Mouse (Mus musculus) limb, embryonic 10.5 days (tissue): ENCODE results near the gene Lhfpl2. TPM values are rescaled to one million over a fixed set of nuclear protein-coding genes. Genes with fewer than 3 reads are reported as not detected.

Experiments used
- DNase-seq: peaks from one replicate; pipeline ENCODE4 v3.0.0-alpha.2; 2017; ENCODE audit warnings: low spot score
- H3K27ac ChIP-seq: fragments of 300-500 bp; sonication (generic); 2 replicates; pipeline ENCODE4 v1.5.1; 2016; ENCODE audit warnings: mild to moderate bottlenecking
- H3K27me3 ChIP-seq: fragments of 300-500 bp; sonication (generic); 2 replicates; pipeline ENCODE4 v1.6.1; 2016; ENCODE audit warnings: low read depth, mild to moderate bottlenecking; ENCODE audit not compliant: poor library complexity, severe bottlenecking
- H3K36me3 ChIP-seq: fragments of 300-500 bp; sonication (generic); 2 replicates; pipeline ENCODE4 v1.6.1; 2016; ENCODE audit warnings: mild to moderate bottlenecking, moderate library complexity
- H3K4me1 ChIP-seq: fragments of 300-500 bp; sonication (generic); 2 replicates; pipeline ENCODE4 v1.6.1; 2016
- H3K4me3 ChIP-seq: fragments of 300-500 bp; sonication (generic); 2 replicates; pipeline ENCODE4 v1.5.1; 2016; ENCODE audit warnings: mild to moderate bottlenecking, moderate library complexity
- H3K9me3 ChIP-seq: fragments of 300-500 bp; sonication (generic); replicated peaks from 2 replicates; pipeline ENCODE4 v1.6.1; 2016; ENCODE audit warnings: mild to moderate bottlenecking
- WGBS: fragments of 180-500 bp; shearing (Covaris S2); methylation state at CpG from one replicate; pipeline ENCODE4 v1.1.7; 2016; 5-methylcytosine and 5-hydroxymethylcytosine counted together
- polyA plus RNA-seq: library from polyadenylated mRNA; unstranded; fragments of >200 nt; fragmentation: Nextera tagmentation; extraction: Ambion mirVana; gene quantifications from 2 replicates; pipeline ENCODE4 v1.2.1, GENCODE M21; 2016

The Lhfpl2 gene
- polyA plus RNA-seq, 1 experiment from 2014 or later = 44.0 TPM

- peaks cover 15% of the 10 kb centered on the region for H3K36me3 ChIP-seq
- 97% methylated on average over 3 of the region's 3 CpGs for WGBS
- no peak overlapping the region for H3K27ac ChIP-seq
- no peaks in the 10 kb centered on the region for H3K27me3 ChIP-seq
- no peaks in the 10 kb centered on the region for H3K9me3 ChIP-seq
- H3K4me3 ChIP-seq = no peak overlapping the region
- DNase-seq = no peak
- peaks cover 90% of the 10 kb centered on the region for H3K4me1 ChIP-seq
Measured at GRCm38 (mm10) chr13:94070308-94070619, 12.7 kb downstream of the Lhfpl2 start.

DNA sequence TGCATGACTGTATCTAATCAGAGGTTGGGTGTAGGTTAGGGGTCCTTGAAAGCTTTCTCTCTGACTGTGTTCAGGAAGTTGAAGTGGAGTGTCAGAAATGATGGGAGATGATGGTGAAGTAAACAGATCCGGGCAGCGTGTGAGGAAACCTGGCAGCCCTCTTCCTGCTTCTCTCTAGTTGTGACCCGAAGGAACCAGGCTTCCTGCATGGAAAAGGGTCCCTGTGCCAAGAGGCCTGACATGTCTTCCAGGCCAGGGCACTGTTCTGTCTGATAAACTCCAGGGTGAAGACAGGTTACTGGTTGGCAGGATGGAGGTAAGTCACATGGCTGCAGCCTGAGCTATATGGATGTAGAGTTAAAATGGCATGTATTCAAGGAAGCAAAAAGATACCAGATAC is 13.3 kb downstream of the Lhfpl2 start:
- Histone ChIP-seq H3K36me3 (peaks cover 16% of the 10 kb centered on the region), H3K4me3 (no peak overlapping the region), H3K27ac (no peak overlapping the region), H3K27me3 (no peaks in the 10 kb centered on the region), H3K9me3 (no peaks in the 10 kb centered on the region), H3K4me1 (peaks cover 90% of the 10 kb centered on the region)
- 92% methylated on average over 3 of the region's 3 CpGs for WGBS
- DNase-seq = no peak

DNA sequence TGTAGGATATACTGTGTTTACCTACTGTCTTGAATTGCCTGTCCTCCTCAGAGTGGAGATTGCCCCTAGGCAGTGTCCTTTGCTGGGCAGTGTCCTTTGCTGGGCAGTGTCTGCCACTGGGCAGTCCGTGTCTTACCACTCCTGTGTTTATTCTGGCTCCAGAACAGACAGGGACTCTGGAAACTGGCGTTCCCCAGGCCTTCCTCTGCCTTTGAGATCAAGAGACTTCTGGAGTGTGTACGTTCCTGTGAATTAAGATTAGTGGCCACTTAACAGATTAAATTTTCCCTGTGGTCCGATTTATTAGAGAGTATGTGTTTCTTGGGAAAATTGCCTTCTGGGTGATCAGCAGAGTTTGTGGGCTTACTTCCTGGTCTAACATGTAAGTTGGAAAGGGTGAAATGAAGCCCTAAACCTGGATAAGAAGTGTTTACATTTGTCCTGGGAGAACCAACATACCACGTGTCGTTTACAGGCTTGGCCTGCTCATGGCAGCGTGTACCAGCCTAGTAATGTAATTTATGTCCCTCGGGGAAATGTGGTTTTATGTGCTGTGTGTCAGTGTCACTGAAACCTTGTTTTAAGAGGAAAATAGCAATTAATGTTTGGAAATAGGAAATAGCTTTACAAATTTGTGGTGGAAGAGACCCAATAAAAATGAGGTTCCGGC is 15.6 kb downstream of the Lhfpl2 start:
- Histone ChIP-seq H3K9me3 (no peaks in the 10 kb centered on the region), H3K4me1 (peaks cover 88% of the 10 kb centered on the region), H3K27ac (peak overlapping the region; percentile 32; the same call in 1 of the 2 replicates), H3K4me3 (no peak overlapping the region), H3K27me3 (no peaks in the 10 kb centered on the region), H3K36me3 (peaks cover 25% of the 10 kb centered on the region)
- DNase-seq = no peak
- WGBS = 41% methylated on average over 9 of the region's 9 CpGs

DNA sequence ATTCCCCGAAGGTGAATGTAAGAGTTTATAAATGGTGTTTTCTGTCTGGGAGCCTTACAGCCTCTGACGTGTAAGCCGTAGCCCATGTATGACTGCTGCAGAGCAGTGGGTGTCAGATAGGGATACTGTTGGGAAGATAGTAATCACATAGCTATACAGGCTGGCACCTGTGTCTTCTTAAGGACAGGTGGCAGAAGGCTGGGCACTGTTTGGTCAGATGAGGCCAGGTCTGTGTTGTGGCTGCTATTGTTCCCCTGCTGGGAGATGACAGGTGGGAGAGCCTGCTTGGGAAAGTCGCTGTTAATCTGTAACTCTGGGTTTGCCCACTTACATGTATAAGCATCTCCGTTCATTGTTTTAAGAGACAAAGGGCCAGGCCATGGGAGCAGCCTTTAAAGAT is 16.1 kb downstream of the Lhfpl2 start:
- H3K36me3 ChIP-seq = peaks cover 28% of the 10 kb centered on the region
- H3K4me3 ChIP-seq = no peak overlapping the region
- H3K27ac ChIP-seq = 0 out of 2 replicates have a peak overlapping the region, but pooled peaks have one; percentile 34
- H3K27me3 ChIP-seq = no peaks in the 10 kb centered on the region
- no peak for DNase-seq
- peaks cover 86% of the 10 kb centered on the region for H3K4me1 ChIP-seq
- H3K9me3 ChIP-seq = no peaks in the 10 kb centered on the region
- WGBS = 76% methylated on average over 5 of the region's 5 CpGs

DNA sequence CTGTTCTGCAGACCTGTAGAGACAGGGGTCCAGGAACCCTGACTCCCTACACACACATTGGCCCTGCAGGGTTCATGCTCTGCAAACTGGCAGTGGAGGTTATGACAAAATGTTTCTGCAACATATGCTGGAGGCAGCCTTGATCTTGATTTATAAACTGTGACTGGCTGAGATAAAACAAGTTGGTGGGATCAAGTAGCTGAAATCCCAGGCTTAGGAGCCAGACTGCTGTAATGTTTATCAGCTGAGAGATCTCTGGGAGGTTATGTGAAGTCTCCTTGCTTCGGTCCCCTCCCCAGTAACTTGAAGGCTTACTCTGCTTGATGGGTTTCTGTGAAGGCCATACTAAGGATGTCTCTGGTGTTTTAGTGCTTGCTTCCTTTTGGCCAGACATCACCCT is 17.6 kb downstream of the Lhfpl2 start:
- Histone ChIP-seq H3K27ac (no peak overlapping the region), H3K27me3 (no peaks in the 10 kb centered on the region), H3K4me3 (no peak overlapping the region), H3K4me1 (peaks cover 71% of the 10 kb centered on the region), H3K36me3 (peaks cover 43% of the 10 kb centered on the region), H3K9me3 (no peaks in the 10 kb centered on the region)
- DNase-seq = no peak
- WGBS = 21% methylated on average over 1 of the region's 1 CpGs

DNA sequence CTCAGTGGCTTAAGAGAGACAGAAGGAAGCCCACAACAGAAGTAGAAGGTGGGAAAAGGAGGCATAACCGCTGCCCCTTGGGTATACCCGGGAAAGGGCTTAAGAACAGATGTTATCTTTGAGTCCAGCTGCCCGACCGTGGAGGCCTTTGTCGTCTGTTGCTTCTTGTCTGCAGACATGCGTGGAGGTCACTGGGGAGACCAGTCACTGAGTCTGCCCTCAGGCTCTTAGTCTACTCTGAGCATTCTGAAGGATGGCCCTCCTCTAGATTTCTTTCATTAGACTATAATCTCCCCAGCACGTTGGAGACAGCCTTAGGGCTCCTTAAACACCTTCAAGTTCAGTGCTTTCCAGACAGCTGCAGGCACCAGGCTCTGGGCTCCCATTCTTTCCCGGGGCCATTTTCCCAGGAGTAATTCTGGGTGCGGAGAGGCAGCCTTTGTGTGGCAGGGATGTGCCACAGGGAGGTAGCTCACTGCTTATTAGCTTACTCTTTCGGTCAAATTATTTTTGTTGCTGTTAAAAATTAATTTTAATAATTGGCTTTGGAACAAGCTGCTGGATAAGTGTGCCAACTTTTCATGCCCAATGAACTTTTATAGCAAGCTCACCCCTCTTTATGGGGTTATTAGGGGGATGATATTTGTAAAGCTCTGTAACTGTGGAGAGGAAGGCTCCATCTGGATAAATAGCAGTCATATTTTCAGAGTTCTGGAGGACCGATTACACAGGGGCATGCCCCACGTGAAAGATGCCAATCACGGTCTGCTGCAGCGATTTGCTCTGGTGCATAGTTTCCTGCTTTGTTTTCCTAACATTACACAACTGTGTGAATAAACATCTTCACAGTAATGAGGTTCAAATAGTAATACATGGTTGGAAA is 19.8 kb downstream of the Lhfpl2 start:
- H3K27ac ChIP-seq = peak overlapping the region; percentile 46; the same call in 1 of the 2 replicates
- peaks cover 52% of the 10 kb centered on the region for H3K4me1 ChIP-seq
- H3K9me3 ChIP-seq = no peaks in the 10 kb centered on the region
- H3K36me3 ChIP-seq = peaks cover 36% of the 10 kb centered on the region
- 58% methylated on average over 14 of the region's 14 CpGs for WGBS
- no peak for DNase-seq
- H3K27me3 ChIP-seq = no peaks in the 10 kb centered on the region
- H3K4me3 ChIP-seq = no peak overlapping the region

DNA sequence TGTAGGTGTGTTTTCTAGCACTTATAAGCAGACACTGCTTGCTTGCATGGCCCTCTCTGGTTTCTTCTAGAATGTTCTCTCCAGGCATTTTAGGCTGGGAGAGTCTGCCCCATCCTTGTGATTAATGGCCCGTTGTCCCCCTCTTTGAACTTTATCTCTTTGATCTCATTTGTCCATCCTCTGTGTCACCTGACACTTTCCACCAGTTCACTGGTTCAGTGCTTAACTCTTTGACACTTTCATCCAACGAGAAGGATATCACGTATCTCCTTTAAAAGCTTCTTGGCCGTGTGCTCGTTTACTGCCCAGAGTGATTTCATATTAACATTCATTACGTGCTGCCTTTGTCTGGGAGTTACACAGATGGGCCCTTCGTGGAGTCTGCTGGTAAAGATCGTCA is 25.6 kb downstream of the Lhfpl2 start:
- peaks cover 23% of the 10 kb centered on the region for H3K4me1 ChIP-seq
- no peak for DNase-seq
- peaks cover 59% of the 10 kb centered on the region for H3K36me3 ChIP-seq
- no peaks in the 10 kb centered on the region for H3K9me3 ChIP-seq
- H3K4me3 ChIP-seq = no peak overlapping the region
- 17% methylated on average over 8 of the region's 8 CpGs for WGBS
- no peak overlapping the region for H3K27ac ChIP-seq
- no peaks in the 10 kb centered on the region for H3K27me3 ChIP-seq

DNA sequence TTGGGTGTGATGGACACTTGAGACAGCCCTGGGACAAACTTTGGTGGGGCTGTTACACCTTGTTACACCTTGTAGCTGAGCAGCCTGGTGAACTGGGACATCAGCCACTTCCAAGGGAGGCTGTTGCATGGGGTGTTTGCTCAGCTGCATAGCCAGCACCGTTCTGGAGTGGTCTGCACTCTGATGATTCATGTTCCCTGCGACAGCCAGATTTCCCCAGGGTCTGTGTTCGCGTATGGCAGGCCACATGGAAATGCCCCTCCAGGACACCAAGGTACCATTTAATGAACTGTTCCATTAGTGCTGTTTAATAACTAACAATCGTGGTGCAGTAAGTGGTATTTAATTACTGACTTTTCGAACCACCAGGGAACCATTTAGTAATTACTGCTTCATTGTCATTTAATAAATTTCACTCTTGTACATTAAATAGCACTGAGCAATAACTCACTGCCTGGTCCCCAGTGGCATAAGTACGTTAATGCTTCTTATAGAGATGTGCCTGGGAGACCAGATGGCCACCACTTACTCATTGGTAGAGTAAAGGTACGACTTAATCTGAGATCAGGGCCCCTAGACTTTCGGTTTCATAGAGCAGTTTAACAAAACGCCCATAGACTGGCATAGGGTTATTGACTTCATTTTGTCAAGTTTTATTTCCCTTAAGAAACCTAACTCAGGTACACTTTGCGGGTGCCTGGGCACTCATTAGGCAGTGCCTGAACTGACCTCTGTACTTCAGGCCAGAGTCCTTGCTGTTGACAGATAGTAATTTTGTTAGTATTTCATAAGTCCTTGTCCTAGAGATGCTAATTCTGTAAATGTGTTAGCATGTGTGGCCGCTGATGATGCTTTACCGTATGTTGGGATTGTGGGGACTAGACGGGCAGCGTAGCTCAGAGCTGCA is 26.9 kb downstream of the Lhfpl2 start:
- H3K4me1 ChIP-seq = peaks cover 33% of the 10 kb centered on the region
- no peak overlapping the region for H3K4me3 ChIP-seq
- H3K9me3 ChIP-seq = no peaks in the 10 kb centered on the region
- H3K27me3 ChIP-seq = no peaks in the 10 kb centered on the region
- H3K27ac ChIP-seq = no peak overlapping the region
- no peak for DNase-seq
- peaks cover 51% of the 10 kb centered on the region for H3K36me3 ChIP-seq
- WGBS = 57% methylated on average over 15 of the region's 15 CpGs

DNA sequence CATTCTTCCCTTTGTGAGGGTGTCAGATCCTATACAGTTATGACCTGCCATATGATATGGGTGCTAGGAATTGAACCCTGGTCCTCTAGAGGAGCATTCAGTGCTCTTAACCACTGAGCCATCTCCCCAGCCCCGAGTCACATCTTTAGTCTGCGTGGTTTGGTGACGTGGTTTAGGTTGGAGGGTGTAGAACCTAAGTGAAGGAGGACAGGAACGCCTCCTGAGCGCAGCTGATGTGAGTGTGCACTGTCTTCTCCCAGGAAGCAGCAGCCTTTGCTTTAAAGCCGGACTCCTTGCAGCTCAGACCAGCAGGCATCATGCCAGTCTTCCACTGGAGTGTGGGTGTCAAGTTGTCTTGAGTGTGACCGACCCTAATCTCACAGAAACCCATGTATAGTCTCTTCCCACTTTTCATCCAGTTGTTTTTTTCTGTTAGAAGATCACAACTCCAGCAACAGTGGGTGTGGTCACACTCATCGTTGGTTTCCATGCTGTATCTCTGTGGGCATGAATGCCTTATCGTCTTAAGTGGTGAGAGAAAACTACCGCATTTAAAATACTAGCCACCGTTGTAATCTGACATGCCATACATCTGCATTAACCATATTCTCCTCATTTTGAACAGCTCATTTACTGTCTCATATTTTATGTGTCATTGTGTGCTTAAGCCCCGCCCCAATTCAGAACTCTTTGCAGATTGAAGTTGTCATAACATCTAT is 28.7 kb downstream of the Lhfpl2 start:
- DNase-seq = no peak
- no peak overlapping the region for H3K4me3 ChIP-seq
- H3K36me3 ChIP-seq = peaks cover 43% of the 10 kb centered on the region
- no peaks in the 10 kb centered on the region for H3K9me3 ChIP-seq
- no peak overlapping the region for H3K27ac ChIP-seq
- peaks cover 45% of the 10 kb centered on the region for H3K4me1 ChIP-seq
- 93% methylated on average over 12 of the region's 12 CpGs for WGBS
- H3K27me3 ChIP-seq = no peaks in the 10 kb centered on the region

DNA sequence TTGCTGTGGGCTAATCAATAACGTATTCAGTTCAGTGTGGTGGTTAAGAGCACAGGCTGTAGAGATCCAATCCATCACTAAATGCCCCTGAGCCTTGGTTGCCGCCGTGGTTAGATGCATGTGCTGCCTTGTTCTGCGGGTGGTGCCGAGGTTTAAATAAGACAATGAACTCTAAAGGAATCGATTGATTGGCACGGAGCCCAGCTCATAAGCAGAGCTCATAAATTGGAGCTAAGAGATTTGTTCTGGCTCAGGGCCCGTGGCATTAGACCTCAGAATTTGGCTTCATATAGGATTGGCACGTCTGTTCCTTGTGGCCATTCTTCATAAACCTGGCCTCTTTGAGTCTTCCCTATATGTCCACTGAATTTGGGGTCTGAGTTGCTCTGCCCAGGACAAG is 29.5 kb downstream of the Lhfpl2 start:
- H3K36me3 ChIP-seq = peaks cover 39% of the 10 kb centered on the region
- no peaks in the 10 kb centered on the region for H3K27me3 ChIP-seq
- DNase-seq = no peak
- H3K4me1 ChIP-seq = peaks cover 51% of the 10 kb centered on the region
- H3K9me3 ChIP-seq = no peaks in the 10 kb centered on the region
- no peak overlapping the region for H3K27ac ChIP-seq
- H3K4me3 ChIP-seq = no peak overlapping the region
- WGBS = 88% methylated on average over 9 of the region's 9 CpGs

GRCm38 (mm10) chr13:94088788-94089187 is 31.2 kb downstream of the Lhfpl2 start:
- no peak for DNase-seq
- 72% methylated on average over 9 of the region's 9 CpGs for WGBS
- Histone ChIP-seq H3K27me3 (no peaks in the 10 kb centered on the region), H3K4me1 (peaks cover 42% of the 10 kb centered on the region), H3K4me3 (no peak overlapping the region), H3K9me3 (no peaks in the 10 kb centered on the region), H3K27ac (no peak overlapping the region), H3K36me3 (peaks cover 33% of the 10 kb centered on the region)

GRCm38 (mm10) chr13:94089286-94089685 is 31.7 kb downstream of the Lhfpl2 start:
- WGBS = 19% methylated on average over 9 of the region's 9 CpGs
- Histone ChIP-seq H3K27me3 (no peaks in the 10 kb centered on the region), H3K27ac (no peak overlapping the region), H3K4me1 (peaks cover 42% of the 10 kb centered on the region), H3K36me3 (peaks cover 33% of the 10 kb centered on the region), H3K4me3 (no peak overlapping the region), H3K9me3 (no peaks in the 10 kb centered on the region)
- DNase-seq = no peak
